Mouse (Mus musculus): ENCODE measurements around the gene Olfr716. TPM values are rescaled to one million over a fixed set of nuclear protein-coding genes. Genes with fewer than 3 reads are reported as not detected.
"Not testable (repeated sequence)": the region's sequence is repeated elsewhere in the genome, so short reads cannot be mapped to it uniquely, and the experiment has no call there.

The Olfr716 gene
- total RNA-seq (2021), result not detected

- not testable (repeated sequence) for DNase-seq
These were observed at the start of gene Olfr716 for GRCm38 (mm10) chr7:107138027-107138426. Gene Olfr716 (plus strand): TSS chr7:107138327.

GRCm38 (mm10) chr7:107092920-107093319, 45.2 kb upstream of the Olfr716 start, which contains the start of gene Olfr17:
Gene Olfr17 (plus strand): TSS chr7:107093220.
- DNase-seq, result no peak

- DNase-seq, result not testable (repeated sequence)
These were observed 27.9 kb upstream of the Olfr716 start, which contains the start of gene Olfr715b for GRCm38 (mm10) chr7:107110269-107110668. Gene Olfr715b (minus strand): TSS chr7:107110369.

- not testable (repeated sequence) for DNase-seq
These were observed 7.1 kb upstream of the Olfr716 start, which contains the start of gene Olfr715 for GRCm38 (mm10) chr7:107130983-107131382. Gene Olfr715 (minus strand): TSS chr7:107131083.

- DNase-seq, result no peak
These were observed 28.6 kb downstream of the Olfr716 start, which contains the start of gene Nlrp14 for GRCm38 (mm10) chr7:107166690-107167089. Gene Nlrp14 (plus strand): TSS chr7:107166990.

GRCm38 (mm10) chr7:107180406-107180805, 42.3 kb downstream of the Olfr716 start:
- DNase-seq, result no peak

Other genes starting within 250 kb of the Olfr716 start
- gene Olfr707, start 237.1 kb upstream of the Olfr716 start, total RNA-seq (2021), result not detected
- gene Olfr1532-ps1, start 230.3 kb upstream of the Olfr716 start, total RNA-seq (2021), result not detected
- gene Olfr709-ps1, start 206.1 kb upstream of the Olfr716 start, total RNA-seq (2021), result not detected
- not detected for gene Olfr710, start 190.0 kb upstream of the Olfr716 start, total RNA-seq (2021)
- under 1 TPM in 1 of 2 experiments, not detected in 1; 0.05 TPM for gene Olfr6, start 174.4 kb upstream of the Olfr716 start, total RNA-seq (2021)
- gene Olfr711, start 162.9 kb upstream of the Olfr716 start, total RNA-seq (2021), result not detected
- not detected for gene Olfr2, start 132.3 kb upstream of the Olfr716 start, total RNA-seq (2021)
- gene Olfr713, start 107.2 kb upstream of the Olfr716 start, total RNA-seq (2021), result not detected
- not detected for gene Olfr714, start 67.3 kb upstream of the Olfr716 start, total RNA-seq (2021)
- not detected for gene Olfr17, start 45.1 kb upstream of the Olfr716 start, total RNA-seq (2021)
- not detected for gene Olfr715b, start 28.0 kb upstream of the Olfr716 start, total RNA-seq (2021)
- not detected for gene Olfr715, start 7.2 kb upstream of the Olfr716 start, total RNA-seq (2021)
- not detected for gene Nlrp14, start 28.7 kb downstream of the Olfr716 start, total RNA-seq (2021)
- not detected for gene Rbmxl2, start 71.1 kb downstream of the Olfr716 start, total RNA-seq (2021)
- 1 to 10 TPM; 5.5 to 5.6 TPM for gene Syt9, start 232.4 kb downstream of the Olfr716 start, total RNA-seq (2021)